Mouse (Mus musculus) liver, postnatal 0 days (tissue): Measurements from ENCODE around the gene Cym.

Experiments used
- CTCF ChIP-seq: sonication (generic); IDR thresholded peaks from 2 replicates; pipeline ENCODE4 v1.5.1; 2016; ENCODE audit warnings: antibody characterized with exemption, low read depth
- EP300 ChIP-seq: IDR thresholded peaks from 2 replicates; pipeline ENCODE4 v1.6.1; 2016; ENCODE audit warnings: antibody characterized with exemption, low read depth, mild to moderate bottlenecking

DNA sequence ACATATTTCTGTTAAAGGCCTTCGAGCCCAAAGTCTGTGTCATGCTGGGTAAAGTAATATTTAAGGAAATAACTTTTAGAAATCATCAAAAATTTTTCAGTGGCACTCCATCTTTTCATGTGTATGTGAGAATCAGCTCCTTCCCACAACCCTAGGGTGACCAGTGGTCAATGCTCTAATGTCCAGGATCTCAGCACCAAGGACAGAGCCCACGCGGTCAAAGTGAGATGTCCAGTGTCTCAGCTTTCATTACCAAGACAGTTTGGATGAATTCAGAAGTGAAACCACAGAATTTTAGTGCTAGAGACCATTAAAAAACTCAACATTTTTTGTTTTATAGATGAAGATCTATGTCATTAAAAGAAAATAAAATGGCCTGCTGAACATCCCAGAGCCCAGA, 49.6 kb downstream of the Cym start:
- no peak for TF ChIP-seq CTCF
- TF ChIP-seq EP300, result no peak
